Mouse (Mus musculus) stomach, embryonic 14.5 days (tissue): ENCODE measurements around the gene Sult5a1. TPM values are rescaled to one million over a fixed set of nuclear protein-coding genes. Genes with fewer than 3 reads are reported as not detected.

ENCODE experiments used
- ATAC-seq: fragments of 200-750 bp; cut with Nextera tagmentation; 2 replicates; pipeline ENCODE4 v1.8.0; 2017; ENCODE audit warnings: low read depth, moderate TSS enrichment; ENCODE audit not compliant: insufficient number of reproducible peaks, insufficient read depth, low FRiP score
- H3K27ac ChIP-seq: fragments of 300-500 bp; sonication (generic); 2 replicates; pipeline ENCODE4 v1.5.1; 2014; ENCODE audit warnings: mild to moderate bottlenecking, low read length, moderate library complexity, mixed read lengths
- H3K27me3 ChIP-seq: fragments of 300-500 bp; sonication (generic); 2 replicates; pipeline ENCODE4 v1.6.1; 2014; ENCODE audit warnings: low read length, control low read depth, mixed read lengths; ENCODE audit not compliant: control insufficient read depth, insufficient read depth
- H3K36me3 ChIP-seq: fragments of 300-500 bp; sonication (generic); 2 replicates; pipeline ENCODE4 v1.6.1; 2014; ENCODE audit warnings: mild to moderate bottlenecking, control low read depth, low read length, moderate library complexity, mixed read lengths; ENCODE audit not compliant: control insufficient read depth, insufficient read depth
- H3K4me1 ChIP-seq: fragments of 300-500 bp; sonication (generic); 2 replicates; pipeline ENCODE4 v1.6.1; 2014; ENCODE audit warnings: low read length, control low read depth, mixed read lengths; ENCODE audit not compliant: control insufficient read depth, insufficient read depth
- H3K4me2 ChIP-seq: fragments of 300-500 bp; sonication (generic); replicated peaks from 2 replicates; pipeline ENCODE4 v1.6.1; 2014; ENCODE audit warnings: low read depth, low read length, control low read depth
- H3K4me3 ChIP-seq: fragments of 300-500 bp; sonication (generic); 2 replicates; pipeline ENCODE4 v1.5.1; 2014; ENCODE audit warnings: low read depth, low read length, control low read depth
- H3K9ac ChIP-seq: fragments of 300-500 bp; sonication (generic); replicated peaks from 2 replicates; pipeline ENCODE4 v1.6.1; 2014; ENCODE audit warnings: low read depth, mild to moderate bottlenecking, control low read depth, low read length, moderate library complexity, mixed read lengths
- H3K9me3 ChIP-seq: fragments of 300-500 bp; sonication (generic); 2 replicates; pipeline ENCODE4 v1.6.1; 2016; ENCODE audit warnings: low read depth, low read length, control low read depth; ENCODE audit not compliant: control insufficient read depth
- WGBS: fragments of 180-500 bp; shearing (Covaris S2); extraction: QIAGEN DNeasy Blood & Tissue Kit; methylation state at CpG from one replicate; pipeline ENCODE4 v1.1.7; 2014; 5-methylcytosine and 5-hydroxymethylcytosine counted together
- polyA plus RNA-seq: library from polyadenylated mRNA; unstranded; fragments of >200 nt; fragmentation: Nextera tagmentation; extraction: Ambion mirVana; gene quantifications from 2 replicates; pipeline ENCODE4 v1.2.1, GENCODE M21; 2014

The Sult5a1 gene
- polyA plus RNA-seq, 1 experiment from 2014 or later: 23.9 TPM

DNA sequence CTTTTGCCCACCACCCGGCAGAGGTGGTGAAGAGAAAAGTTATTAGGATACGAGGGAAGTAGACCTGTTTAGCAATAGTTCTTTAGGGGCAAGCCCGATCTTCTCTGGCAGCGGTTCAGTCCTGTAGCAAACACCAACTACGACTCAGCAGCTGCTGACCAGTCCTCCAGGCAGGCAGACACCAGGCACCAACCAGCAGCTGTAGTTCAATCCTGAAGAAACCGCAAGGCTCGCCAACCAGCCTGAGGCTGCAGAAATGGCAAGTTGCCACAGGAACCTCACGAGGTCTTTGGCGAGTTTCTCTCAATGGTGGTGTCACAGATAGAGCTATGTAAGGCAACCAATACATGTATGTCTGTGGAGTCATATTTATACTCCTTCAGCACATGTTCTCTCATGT lies 45.2 kb downstream of the Sult5a1 start:
- Histone ChIP-seq H3K36me3 (no peaks in the 10 kb centered on the region), H3K4me2 (no peak overlapping the region), H3K9ac (no peak overlapping the region), H3K4me3 (no peak overlapping the region), H3K4me1 (peaks cover 9% of the 10 kb centered on the region), H3K9me3 (no peaks in the 10 kb centered on the region), H3K27me3 (peaks cover 18% of the 10 kb centered on the region), H3K27ac (no peak overlapping the region)
- WGBS: 80% methylated on average over 9 of the region's 9 CpGs
- no peak for ATAC-seq

DNA sequence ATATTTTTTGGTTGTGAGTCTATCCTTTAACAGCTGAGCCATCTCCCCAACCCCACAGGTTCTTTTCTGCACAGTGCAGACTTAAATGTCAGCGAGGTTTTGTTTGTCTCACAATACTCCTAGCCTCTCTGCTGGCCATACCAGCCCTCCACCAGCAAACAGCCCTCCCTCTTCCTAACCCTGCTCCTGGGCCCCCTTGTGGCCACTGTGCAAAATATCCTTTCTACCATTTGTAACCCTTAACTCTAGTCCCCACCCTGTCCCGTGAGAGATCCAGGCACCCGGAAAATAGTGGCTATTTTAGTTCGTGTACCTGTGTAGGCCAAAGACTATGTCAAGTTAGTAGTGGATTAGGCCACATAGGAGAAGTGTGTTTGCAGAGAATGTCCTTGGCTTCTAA lies 47.5 kb downstream of the Sult5a1 start:
- Histone ChIP-seq H3K4me1 (no peaks in the 10 kb centered on the region), H3K4me3 (no peak overlapping the region), H3K9ac (no peak overlapping the region), H3K9me3 (no peaks in the 10 kb centered on the region), H3K27me3 (0 out of 2 replicates have a peak, but pooled peaks cover 1% of the 10 kb centered on the region), H3K27ac (no peak overlapping the region), H3K36me3 (peaks cover under 1% of the 10 kb centered on the region; the same call in 1 of the 2 replicates), H3K4me2 (no peak overlapping the region)
- ATAC-seq: 0 out of 2 replicates have a peak, but pooled peaks have one; percentile 57
- WGBS: 17% methylated on average over 4 of the region's 4 CpGs

DNA sequence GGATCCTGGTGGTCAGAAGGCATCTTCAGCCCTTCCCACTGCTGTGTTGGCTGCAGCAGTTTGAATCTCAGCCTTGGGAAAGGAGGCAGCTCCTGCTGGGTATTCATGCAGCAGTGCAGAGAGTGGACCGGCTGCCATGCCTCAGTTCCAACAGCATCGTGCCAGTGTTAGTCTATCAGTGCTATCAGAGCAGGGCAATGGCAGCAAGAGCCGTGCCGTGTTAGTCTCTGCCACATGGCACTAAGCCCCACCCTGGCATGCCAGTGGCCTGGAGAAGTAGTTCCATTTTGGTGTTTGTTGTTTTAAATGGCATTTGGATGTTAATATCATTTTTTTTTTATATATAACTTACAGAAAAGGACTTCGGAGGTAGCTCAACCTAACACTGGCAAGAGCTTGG lies 49.2 kb downstream of the Sult5a1 start:
- Histone ChIP-seq H3K9ac (0 out of 2 replicates have a peak overlapping the region, but pooled peaks have one; percentile 0), H3K4me1 (0 out of 2 replicates have a peak, but pooled peaks cover under 1% of the 10 kb centered on the region), H3K4me3 (no peak overlapping the region), H3K36me3 (peaks cover 15% of the 10 kb centered on the region), H3K9me3 (no peaks in the 10 kb centered on the region), H3K4me2 (no peak overlapping the region), H3K27ac (no peak overlapping the region), H3K27me3 (no peaks in the 10 kb centered on the region)
- no peak for ATAC-seq
- WGBS: 88% methylated on average over 5 of the region's 5 CpGs

DNA sequence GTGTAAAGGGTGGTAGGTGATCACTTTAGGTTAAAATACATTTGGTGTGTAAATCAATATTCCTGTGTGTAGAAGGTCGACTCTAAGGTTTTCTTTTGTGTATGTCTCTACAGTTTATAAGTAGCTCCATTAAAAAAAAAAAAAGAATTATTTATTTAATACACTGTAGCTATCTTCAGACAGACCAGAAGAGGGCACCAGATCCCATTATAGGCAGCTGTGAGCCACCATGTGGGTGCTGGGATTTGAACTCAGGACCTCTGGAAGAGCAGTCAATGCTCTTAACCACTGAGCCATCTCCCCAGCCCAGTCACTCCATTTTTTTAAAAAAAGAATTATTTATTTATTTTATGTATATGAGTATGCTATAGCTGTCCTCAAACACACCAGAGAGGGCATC lies 50.1 kb downstream of the Sult5a1 start:
- no peaks in the 10 kb centered on the region for H3K27me3 ChIP-seq
- no peak overlapping the region for H3K9ac ChIP-seq
- H3K4me3 ChIP-seq: no peak overlapping the region
- WGBS: 60% methylated on average over 1 of the region's 1 CpGs
- peaks cover 23% of the 10 kb centered on the region for H3K36me3 ChIP-seq
- ATAC-seq: no peak
- H3K27ac ChIP-seq: no peak overlapping the region
- no peaks in the 10 kb centered on the region for H3K9me3 ChIP-seq
- H3K4me1 ChIP-seq: peaks cover 9% of the 10 kb centered on the region; the same call in 1 of the 2 replicates
- H3K4me2 ChIP-seq: no peak overlapping the region

DNA sequence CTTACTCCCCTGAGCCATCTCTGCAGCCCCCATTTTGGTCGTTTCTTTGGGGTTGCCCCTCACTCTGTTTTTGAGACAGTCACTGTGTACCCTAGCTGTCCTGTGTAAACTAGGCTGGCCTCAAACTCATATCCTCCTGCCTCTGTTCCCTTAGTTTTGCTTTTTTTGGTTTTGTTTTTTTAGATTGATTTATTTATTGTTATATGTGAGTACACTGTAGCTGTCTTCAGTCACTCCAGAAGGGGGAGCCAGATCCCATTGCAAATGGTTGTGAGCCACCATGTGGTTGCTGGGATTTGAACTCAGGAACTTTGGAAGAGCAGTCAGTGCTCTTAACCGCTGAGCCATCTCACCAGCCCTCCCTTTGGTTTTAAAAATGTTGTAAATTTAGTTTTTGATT lies 51.6 kb downstream of the Sult5a1 start:
- no peak for ATAC-seq
- H3K27me3 ChIP-seq: no peaks in the 10 kb centered on the region
- WGBS: 61% methylated on average over 2 of the region's 2 CpGs
- H3K36me3 ChIP-seq: peaks cover 23% of the 10 kb centered on the region
- H3K9me3 ChIP-seq: no peaks in the 10 kb centered on the region
- no peak overlapping the region for H3K4me2 ChIP-seq
- no peak overlapping the region for H3K9ac ChIP-seq
- no peak overlapping the region for H3K27ac ChIP-seq
- H3K4me3 ChIP-seq: no peak overlapping the region
- H3K4me1 ChIP-seq: peaks cover 9% of the 10 kb centered on the region; the same call in 1 of the 2 replicates

DNA sequence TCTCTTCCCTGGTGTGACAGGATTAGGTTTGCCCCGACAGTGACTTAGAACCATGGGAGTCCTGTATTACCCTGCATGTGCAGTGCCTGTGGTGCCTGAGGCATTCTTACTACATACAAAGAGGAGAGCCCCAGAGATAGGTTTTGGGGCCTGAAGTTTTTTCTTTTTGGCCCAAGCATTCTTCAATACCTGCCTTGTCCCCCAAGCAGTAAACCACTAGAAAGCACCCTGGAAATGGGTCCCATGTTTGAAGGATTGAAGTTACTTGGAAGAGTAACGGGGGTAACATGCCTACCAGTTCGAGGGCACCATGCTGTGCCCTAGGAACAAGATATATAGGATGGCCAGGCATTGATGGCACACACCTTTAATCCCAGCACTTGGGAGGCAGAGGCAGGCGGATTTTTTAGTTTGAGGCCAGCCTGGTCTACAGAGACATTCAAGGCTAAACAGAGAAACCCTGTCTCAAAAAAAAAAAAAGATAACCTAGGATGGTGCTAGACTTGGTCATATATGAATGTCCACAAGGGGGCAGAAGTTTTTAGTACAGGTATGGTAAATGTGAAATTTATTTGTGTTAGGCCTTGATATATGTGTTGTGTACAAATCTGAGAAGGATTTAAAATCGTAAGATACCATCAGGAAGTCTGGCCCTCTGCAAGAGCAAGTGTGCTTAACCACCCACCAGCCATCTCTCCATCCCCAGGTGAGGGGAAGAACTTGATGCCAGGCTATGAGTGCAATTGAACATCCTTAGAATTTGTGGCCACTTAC lies 52.4 kb downstream of the Sult5a1 start:
- Histone ChIP-seq H3K27me3 (no peaks in the 10 kb centered on the region), H3K9me3 (no peaks in the 10 kb centered on the region), H3K9ac (no peak overlapping the region), H3K4me1 (peaks cover 9% of the 10 kb centered on the region; the same call in 1 of the 2 replicates), H3K4me2 (no peak overlapping the region), H3K4me3 (no peak overlapping the region), H3K27ac (no peak overlapping the region), H3K36me3 (peaks cover 23% of the 10 kb centered on the region)
- ATAC-seq: no peak
- 71% methylated on average over 5 of the region's 5 CpGs for WGBS

DNA sequence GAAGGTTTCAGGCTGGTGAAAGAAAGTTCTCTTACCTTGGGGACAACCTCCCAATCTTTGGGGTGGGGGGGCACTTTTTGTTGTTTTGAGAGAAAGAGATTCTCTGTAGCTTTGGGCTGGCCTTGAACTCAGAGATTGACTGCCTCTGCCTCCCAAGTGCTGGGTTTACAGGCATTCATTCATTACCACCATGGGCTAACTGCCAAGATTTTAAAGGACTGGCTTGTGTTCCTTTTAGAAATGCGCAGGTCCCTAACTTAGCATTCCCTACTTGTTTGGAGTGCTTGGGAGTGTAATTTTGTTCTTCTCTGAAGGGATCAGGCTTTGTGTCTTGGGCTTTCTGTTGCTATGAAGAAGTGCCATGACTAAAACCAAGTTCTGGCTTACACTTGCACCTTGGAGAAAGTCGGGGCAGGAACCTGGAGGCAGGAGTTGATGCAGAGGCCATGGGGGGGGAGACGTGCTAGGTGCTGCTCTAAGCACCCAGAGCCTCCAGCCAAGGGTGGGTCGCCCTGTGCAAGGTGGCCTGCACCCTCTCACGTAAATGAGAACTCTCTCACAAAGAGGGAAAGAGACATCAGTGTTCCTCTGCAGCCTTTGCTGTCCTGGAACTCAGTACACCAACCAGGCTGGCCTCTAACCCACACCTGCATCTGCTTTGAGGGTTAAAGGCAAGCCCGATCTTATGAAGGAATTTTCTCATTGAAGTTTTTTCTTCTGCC lies 53.9 kb downstream of the Sult5a1 start:
- no peak for ATAC-seq
- Histone ChIP-seq H3K27me3 (no peaks in the 10 kb centered on the region), H3K4me3 (peak overlapping the region; percentile 72), H3K4me2 (peak overlapping the region; percentile 96; the same call in 1 of the 2 replicates), H3K36me3 (peaks cover 23% of the 10 kb centered on the region), H3K9ac (no peak overlapping the region), H3K4me1 (peaks cover 9% of the 10 kb centered on the region; the same call in 1 of the 2 replicates), H3K9me3 (no peaks in the 10 kb centered on the region), H3K27ac (no peak overlapping the region)
- 79% methylated on average over 6 of the region's 6 CpGs for WGBS

DNA sequence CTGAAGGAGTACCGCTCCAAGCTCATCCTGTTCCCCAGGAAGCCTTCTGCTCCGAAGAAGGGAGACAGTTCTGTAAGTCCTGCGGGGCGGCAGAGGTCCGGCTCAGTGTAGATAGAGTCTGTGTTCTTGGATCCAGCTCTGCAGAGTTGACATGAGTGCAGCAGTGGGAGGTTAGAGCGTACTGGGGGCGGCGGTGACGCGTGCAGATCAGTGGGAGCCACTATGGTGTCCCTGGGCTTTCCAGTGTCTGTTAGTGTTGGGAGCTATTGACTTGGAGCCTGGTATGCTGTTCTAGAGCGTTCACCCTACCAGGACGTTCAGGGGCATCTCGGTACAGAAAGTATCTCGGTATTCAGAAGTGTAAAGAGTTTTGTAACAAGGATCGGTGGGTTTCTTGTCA lies 54.8 kb downstream of the Sult5a1 start:
- Histone ChIP-seq H3K36me3 (peaks cover 23% of the 10 kb centered on the region), H3K4me3 (peak overlapping the region; percentile 72), H3K4me2 (peak overlapping the region; percentile 96), H3K9ac (peak overlapping the region; percentile 63), H3K4me1 (peaks cover 9% of the 10 kb centered on the region; the same call in 1 of the 2 replicates), H3K9me3 (no peaks in the 10 kb centered on the region), H3K27me3 (no peaks in the 10 kb centered on the region), H3K27ac (peak overlapping the region; percentile 35; the same call in 1 of the 2 replicates)
- no peak for ATAC-seq
- 12% methylated on average over 15 of the region's 15 CpGs for WGBS
